Mouse (Mus musculus) retina, embryonic 14.5 days (tissue): ENCODE measurements around the gene Samd11.

Experiments used
- DNase-seq: peaks from one replicate; pipeline ENCODE4 v3.0.0-alpha.2; 2015; ENCODE audit warnings: low spot score

Gene Samd11

GRCm38 (mm10) chr4:156255078-156255839 is at the start of gene Samd11:
TSS of gene Samd11 (minus strand) at chr4:156255657.
- DNase-seq: peak; percentile 45

- DNase-seq: no peak
Measured at GRCm38 (mm10) chr4:156254361-156255077, 938 bp downstream of the Samd11 start.

- DNase-seq: no peak
Measured at GRCm38 (mm10) chr4:156253043-156253442, 2.4 kb downstream of the Samd11 start.

DNA sequence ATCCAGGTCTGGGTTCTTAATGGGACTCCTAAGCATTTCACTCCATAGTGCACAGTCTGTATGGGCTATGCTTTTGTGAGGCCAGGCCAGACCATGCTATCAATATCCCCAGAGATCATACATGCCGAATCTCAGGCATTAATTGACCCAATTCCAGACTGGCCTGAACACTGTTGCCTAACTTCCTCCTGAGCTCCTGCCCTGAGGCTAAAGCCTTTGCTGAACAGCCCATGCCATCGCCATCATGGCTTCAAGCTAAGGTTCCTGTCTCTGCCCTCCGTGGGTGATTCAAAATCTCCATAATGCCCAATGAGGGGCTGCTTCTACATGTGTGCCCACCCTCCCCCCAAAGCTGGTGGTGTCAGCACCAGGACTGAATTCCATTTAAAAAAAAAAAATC is 2.8 kb downstream of the Samd11 start:
- no peak for DNase-seq

DNA sequence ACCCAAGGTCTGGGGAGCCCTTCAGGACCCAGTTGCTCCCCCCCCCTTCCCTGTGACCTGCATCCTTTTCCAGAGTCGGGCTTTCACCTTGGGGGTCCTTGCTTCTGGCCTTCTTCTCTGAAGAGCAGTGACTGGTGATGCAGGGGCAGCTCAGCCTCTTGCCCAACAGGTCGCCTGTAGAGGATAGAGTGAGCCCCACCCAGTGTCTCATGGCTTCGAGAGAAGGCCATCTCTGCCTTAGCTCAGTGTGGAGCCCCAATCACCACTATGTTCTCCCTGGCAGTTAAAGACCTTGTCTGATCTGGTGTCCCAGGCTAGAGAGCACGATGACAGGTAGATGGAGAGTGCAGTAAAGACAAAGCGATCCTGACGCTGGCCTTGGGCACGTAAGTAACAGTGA is 3.3 kb downstream of the Samd11 start:
- no peak for DNase-seq

DNA sequence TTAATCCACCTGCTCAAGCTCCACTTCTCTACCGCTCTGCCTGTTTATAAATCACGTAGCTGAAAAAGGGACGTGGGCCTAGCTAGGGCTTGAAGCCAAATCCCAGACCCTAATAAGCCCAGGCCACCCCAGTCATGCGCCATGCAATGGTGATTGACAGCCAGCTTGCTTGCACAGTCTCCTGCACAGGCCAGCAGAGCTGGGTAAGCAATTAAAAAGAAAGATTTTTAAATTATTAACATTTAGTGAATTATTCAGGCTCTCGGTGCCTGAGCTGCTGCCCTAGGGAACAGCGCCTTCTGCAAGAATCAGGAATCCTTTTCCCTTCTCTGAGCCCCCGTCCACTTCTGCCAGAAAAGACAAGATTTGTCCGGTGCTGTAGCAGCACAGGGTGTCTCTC is 4.4 kb downstream of the Samd11 start:
- DNase-seq: peak; percentile 53

- DNase-seq: no peak
Measured at GRCm38 (mm10) chr4:156249567-156249966, 5.9 kb downstream of the Samd11 start.

- DNase-seq: no peak
Measured at GRCm38 (mm10) chr4:156236651-156237447, 18.6 kb downstream of the Samd11 start.

DNA sequence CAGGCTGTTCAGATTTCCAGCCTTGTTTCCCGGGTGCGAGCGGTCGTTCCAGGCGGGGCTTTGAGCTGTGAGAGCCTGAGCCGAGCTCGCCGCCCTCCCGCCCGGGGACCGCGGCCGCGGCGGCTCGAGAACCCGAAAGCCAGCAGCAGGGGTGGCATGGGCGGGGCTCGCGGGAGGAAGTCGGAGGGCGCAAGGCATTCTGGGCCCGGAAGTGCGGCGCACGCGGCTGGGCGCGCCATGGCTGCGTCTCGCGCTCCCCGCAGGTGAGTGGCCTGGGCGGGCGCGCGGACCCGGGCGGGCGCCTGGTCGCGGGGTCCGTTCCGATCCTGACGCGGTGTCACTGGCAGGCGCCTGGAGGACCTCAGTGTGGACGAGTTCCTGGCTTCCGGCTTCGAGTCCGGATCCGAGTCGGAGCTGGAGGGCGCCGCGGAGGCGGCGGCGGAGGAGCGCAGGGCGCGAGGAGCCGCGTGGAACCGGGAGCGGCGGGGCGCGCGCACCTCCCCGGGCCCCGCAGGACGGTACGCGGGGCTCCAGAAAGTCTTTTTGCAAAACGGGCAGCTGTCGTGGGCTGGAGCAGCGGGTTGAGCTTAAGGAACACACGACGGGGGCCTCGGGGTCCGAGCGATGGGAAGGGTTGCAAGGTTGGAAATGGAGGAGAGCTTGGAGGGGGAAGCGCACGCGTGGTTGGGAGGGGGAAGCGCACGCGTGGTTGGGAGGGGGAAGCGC is 19.5 kb downstream of the Samd11 start, which contains the start of gene Noc2l:
Noc2l (plus strand) TSS at position 203 of the 726 bp plus-strand sequence.
- peak; percentile 90 for DNase-seq

GRCm38 (mm10) chr4:156235360-156235770 is 20.1 kb downstream of the Samd11 start:
- DNase-seq: peak; percentile 74

DNA sequence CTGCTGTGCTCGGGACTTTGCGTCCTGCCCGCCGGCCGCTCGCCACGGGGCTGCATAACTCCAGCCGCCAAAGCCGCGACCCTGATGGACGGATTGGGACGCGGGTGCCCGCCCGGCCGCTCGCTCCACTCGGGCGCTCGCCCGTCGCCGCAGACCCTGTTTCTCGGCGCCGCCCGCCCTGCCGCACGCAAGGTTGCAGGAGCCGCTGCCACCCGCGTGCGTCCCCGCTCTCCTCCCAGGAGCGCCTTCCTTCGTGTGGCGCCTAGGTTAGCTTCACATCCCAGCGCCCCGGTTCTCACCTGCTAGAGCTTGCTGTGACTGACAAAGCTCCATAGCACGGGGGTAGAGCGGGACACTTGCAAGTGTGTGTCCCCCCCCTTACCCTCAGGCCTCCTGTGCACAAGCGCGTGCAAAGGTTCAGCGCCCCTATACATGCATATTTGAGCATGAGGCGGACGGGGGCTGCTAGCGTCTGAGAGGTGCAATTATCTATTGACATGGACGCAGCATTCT is 20.7 kb downstream of the Samd11 start, which contains the start of gene Plekhn1:
Plekhn1 (minus strand) TSS at position 157 of the 513 bp plus-strand sequence.
- DNase-seq: peak; percentile 79

GRCm38 (mm10) chr4:156234021-156234501 is 21.4 kb downstream of the Samd11 start:
- DNase-seq: peak; percentile 54

DNA sequence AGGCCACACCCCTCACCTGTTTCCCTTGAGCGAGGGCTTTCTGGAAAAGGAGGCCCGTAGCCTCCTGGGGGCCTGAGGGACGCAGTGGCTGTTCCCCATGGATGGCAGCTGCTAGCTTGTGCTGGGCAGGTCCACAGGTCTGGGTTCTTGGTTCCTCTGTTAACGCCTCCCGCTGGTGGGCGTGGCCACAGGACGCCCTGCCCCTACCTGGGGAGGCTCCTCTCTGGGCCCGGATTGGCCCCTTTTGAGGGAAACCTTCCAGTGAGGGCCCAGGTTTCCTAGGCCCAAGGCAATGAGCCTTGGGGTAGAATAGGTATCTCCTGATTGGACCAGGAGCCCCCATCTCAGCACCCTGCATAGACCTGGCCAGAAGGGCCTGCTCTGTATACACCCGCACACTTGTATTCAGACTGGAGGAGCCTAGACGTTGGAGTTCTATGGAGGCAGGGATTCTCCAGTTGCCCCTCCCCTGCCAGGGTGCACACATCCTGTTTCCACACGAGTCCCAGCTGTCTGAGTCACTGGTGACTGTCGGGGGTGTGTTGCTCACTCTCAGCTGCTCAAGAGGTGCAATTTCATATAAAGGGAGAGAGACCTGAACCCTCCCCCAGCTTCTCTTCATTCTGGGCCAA is 26.9 kb downstream of the Samd11 start:
- DNase-seq: no peak

- no peak for DNase-seq
Measured at GRCm38 (mm10) chr4:156227752-156228392, 27.6 kb downstream of the Samd11 start.

- no peak for DNase-seq
Measured at GRCm38 (mm10) chr4:156224276-156224675, 31.2 kb downstream of the Samd11 start.

GRCm38 (mm10) chr4:156219936-156220335 is 35.5 kb downstream of the Samd11 start:
- DNase-seq: no peak

- DNase-seq: no peak
Measured at GRCm38 (mm10) chr4:156217838-156218237, 37.6 kb downstream of the Samd11 start.

DNA sequence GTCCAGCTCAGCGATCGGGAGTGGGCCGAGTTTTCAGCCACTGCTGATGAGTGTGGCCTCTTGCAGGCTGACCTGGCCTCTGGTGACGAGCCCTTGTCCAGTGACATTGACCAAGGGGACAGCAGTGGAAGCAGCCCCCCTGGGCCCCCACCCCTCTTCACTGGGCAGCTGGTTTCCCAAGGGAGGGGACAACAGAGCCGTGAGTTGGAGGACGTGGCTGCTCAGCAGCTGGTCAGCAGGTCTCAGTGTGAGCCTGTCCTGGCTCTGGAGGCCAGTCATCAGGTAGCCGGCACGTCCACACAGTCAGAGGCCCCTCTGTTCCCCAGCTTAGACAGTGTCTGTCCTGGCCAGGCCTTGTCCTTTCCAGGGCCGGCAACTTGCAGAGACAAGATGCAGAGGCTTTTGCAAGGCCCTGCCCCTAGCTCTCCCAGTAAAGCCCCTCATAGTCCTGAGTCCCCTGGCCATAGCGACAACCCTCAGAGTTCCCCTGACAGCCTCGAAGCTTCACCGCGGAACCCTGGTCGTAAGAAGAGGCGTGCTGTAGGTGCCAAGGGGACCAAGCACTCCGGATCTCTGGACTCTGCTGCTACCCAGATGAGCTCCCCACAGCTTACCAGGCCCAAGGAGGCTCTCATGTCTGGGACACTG is 38.3 kb downstream of the Samd11 start:
- DNase-seq: no peak

DNA sequence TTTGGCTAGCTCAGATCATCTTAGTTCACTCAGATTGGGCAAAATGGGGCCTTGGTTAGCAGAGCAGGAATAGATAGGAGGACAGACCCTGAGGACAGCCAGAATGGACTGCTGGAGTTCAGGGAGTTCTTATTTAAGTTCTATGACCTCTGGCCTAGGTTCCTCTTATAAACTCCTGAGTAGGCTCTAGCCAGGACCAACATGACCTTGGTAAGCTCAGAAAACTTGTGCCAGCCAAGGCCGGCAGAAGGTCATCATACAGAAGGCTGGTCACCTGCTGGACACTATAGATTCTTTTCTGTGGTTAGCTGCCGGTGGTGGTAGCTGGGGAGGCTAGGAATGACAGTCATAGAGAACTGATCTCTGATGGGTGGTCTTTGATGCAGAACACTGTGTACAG is 39.3 kb downstream of the Samd11 start:
- DNase-seq: no peak

DNA sequence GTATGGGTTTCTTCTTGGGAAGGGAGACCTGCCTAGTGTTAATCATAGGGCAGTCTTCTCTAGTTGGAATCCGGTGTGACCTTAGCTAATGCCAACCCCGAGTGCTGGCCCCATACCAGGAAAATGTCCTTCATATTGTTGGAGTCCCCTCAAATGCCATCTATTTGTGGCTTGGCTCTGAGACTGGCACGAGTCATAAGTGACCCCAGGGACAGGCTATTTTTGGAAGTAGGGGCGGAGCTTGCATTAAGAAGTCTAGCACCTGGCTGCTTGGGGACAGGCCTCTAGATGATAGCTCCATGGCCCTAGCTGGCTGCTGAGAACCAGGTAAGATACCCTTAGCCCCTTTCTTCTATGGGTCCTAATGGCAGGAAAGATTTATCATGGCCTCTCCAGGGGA is 39.8 kb downstream of the Samd11 start, which contains the start of gene Perm1:
Perm1 (plus strand) TSS at position 220 of the 400 bp plus-strand sequence.
- DNase-seq: no peak
